Mouse (Mus musculus) E14TG2a.4 (cell line): Measurements from ENCODE around the gene Abhd4.

Experiments
- CTCF ChIP-seq: conservative IDR thresholded peaks from 2 replicates; pipeline ENCODE4 v1.5.1; 2014; ENCODE audit warnings: low read length
- NANOG ChIP-seq: IDR thresholded peaks from 2 replicates; pipeline ENCODE4 v1.6.1; 2014; ENCODE audit warnings: borderline replicate concordance, low read length, mixed read lengths

- TF ChIP-seq NANOG (no peak), CTCF (no peak)
Observed at GRCm38 (mm10) chr14:54231176-54231956, 22.6 kb upstream of the Abhd4 start.
